Mouse (Mus musculus): ENCODE data around the gene Rbfox1.

DNA sequence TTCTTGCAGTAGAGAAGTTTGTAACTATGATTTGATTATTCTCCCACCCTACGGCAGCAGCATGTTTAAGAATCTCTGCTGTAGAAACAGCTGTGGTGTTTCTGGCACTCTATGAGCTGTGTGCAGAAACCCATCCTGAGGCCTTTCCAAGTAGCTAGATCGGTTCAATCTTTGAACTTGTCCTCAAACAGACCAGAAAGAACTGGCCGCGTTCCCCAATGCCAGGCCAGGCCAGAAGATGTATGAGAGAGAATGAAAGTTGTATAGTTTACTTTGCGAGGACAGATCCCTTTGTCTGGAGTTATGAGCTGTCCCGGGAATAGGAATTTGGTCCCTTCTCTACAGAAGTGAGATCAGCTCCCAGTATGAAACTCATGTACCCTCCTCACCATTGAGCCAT is 1205.0 kb downstream of the Rbfox1 start:
- TF ChIP-seq POLR2A (IDR thresholded peaks at IDR 0.05; ENCODE audit: insufficient read depth, low read depth, low read length) (no peak), EP300 (IDR thresholded peaks at IDR 0.05; ENCODE audit: insufficient read depth, low read depth, low read length) (no peak)
